ENCODE assay signal across 8 mouse cellular contexts in genomic region chr1:92473165-92474041, GRCm38 (mm10). TPM values are rescaled to one million over a fixed set of nuclear protein-coding genes. Genes with fewer than 3 reads are reported as not detected.
A peak's percentile ranks its signal among the peaks of the same experiment; 100 is the strongest.
DNase-seq lines count a peak whose midpoint lies in the region; ATAC-seq lines count a peak whose summit lies in the region.

Gene Ndufa10, minus strand, starts transcription at chr1:92473860.

- ATAC-seq in erythroblast, adult 5-6 weeks (replicated peaks; ENCODE audit: low FRiP score, poor library complexity, severe bottlenecking) = peak; percentile 92
- peak; percentile 94 for ATAC-seq in kidney, embryonic 15.5 days (replicated peaks; ENCODE audit: low FRiP score)
- ATAC-seq in monocyte, adult 5-6 weeks (replicated peaks; ENCODE audit: insufficient number of reproducible peaks, low FRiP score, low TSS enrichment, poor library complexity, severe bottlenecking) = peak; percentile 94

- H3K9ac ChIP-seq in kidney, embryonic 15.5 days = peak within 1 kb of the TSS; percentile 96

- H3K4me3 ChIP-seq in heart, embryonic 10.5 days = peak within 1 kb of the TSS; percentile 83
- H3K4me3 ChIP-seq in kidney, embryonic 15.5 days (replicated peaks) = peak within 1 kb of the TSS; percentile 91

- peak within 1 kb of the TSS; percentile 95 for H3K27ac ChIP-seq in heart, embryonic 10.5 days
- peak within 1 kb of the TSS; percentile 74 for H3K27ac ChIP-seq in kidney, embryonic 15.5 days

- peak within 1 kb of the TSS; percentile 85 for H3K4me2 ChIP-seq in kidney, embryonic 15.5 days

- no peaks in the 10 kb centered on the region for H3K9me3 ChIP-seq in heart, embryonic 10.5 days
- H3K9me3 ChIP-seq in kidney, embryonic 15.5 days (replicated peaks) = no peaks in the 10 kb centered on the region

- H3K36me3 ChIP-seq in heart, embryonic 10.5 days = peaks cover 26% of the 10 kb centered on the region
- peaks cover 29% of the 10 kb centered on the region for H3K36me3 ChIP-seq in kidney, embryonic 15.5 days

- WGBS in heart, embryonic 10.5 days = under 1% methylated on average over 67 of the region's 67 CpGs
- 1% methylated on average over 67 of the region's 67 CpGs for WGBS in kidney, embryonic 15.5 days

- no peaks in the 10 kb centered on the region for H3K27me3 ChIP-seq in heart, embryonic 10.5 days (ENCODE audit: insufficient read depth, poor library complexity, severe bottlenecking)
- H3K27me3 ChIP-seq in kidney, embryonic 15.5 days = peaks cover 16% of the 10 kb centered on the region

- peak; percentile 98 for DNase-seq in B cell, adult 2 months
- peak; percentile 96 for DNase-seq in brain, adult 2 months (ENCODE audit: low read depth, low spot score)
- DNase-seq in heart, embryonic 10.5 days (ENCODE audit: low spot score) = peak; percentile 97
- peak; percentile 96 for DNase-seq in liver
- peak; percentile 95 to 99 for DNase-seq in spleen, postnatal 4 days (ENCODE audit: low spot score in 2 of 2)

- H3K4me1 ChIP-seq in heart, embryonic 10.5 days = peaks cover 15% of the 10 kb centered on the region
- peaks cover 17% of the 10 kb centered on the region for H3K4me1 ChIP-seq in kidney, embryonic 15.5 days

RNA-seq across cellular contexts. Expression of gene Ndufa10, which starts in this region (rescaled TPM):
- 47.2 and 55.0 TPM in 2 replicates for total RNA-seq in erythroblast, adult 5-6 weeks (2015; ENCODE audit: low replicate concordance)
- 14.1 and 42.1 TPM in 2 replicates for total RNA-seq in erythroblast, adult 5-6 weeks (2017; ENCODE audit: low replicate concordance)
- 404 and 483 TPM in 2 replicates for polyA plus RNA-seq in heart, embryonic 10.5 days (2016; fragmentation: Nextera tagmentation; extraction: Ambion mirVana)
- 303 and 309 TPM in 2 replicates for polyA plus RNA-seq in kidney, embryonic 15.5 days (2015; fragmentation: Nextera tagmentation; extraction: Ambion mirVana)
- 89.5 to 119 TPM (median 89.7 TPM) in 3 replicates for total RNA-seq in monocyte, adult 5-6 weeks (2017)

Comparison
In these comparisons a context has a peak if more than half of its experiments do, and no peak if none do; other contexts are left out.
1. Peak in every context shown above with its lines: DNase-seq, ATAC-seq, H3K4me3 ChIP-seq and H3K27ac ChIP-seq.